Mouse (Mus musculus): ENCODE measurements around the gene Fubp1. TPM values are rescaled to one million over a fixed set of nuclear protein-coding genes. Genes with fewer than 3 reads are reported as not detected.

The Fubp1 gene
- polyA plus RNA-seq (2015; fragmentation: Illumina TruSeq; extraction: RNeasy Lipid Tissue Mini Kit (QIAGEN cat#74804); ENCODE audit: low read depth, low replicate concordance) = 78.0 TPM

GRCm38 (mm10) chr3:152209967-152210634 is at the start of gene Fubp1, which contains the start of gene Dnajb4:
TSS of gene Fubp1 (plus strand) at chr3:152210422.
TSS of gene Dnajb4 (minus strand) at chr3:152210302.

GRCm38 (mm10) chr3:152166099-152166423 is 44.2 kb upstream of the Fubp1 start, which contains the start of gene Gipc2:
TSS of gene Gipc2 (minus strand) at chr3:152166230.

GRCm38 (mm10) chr3:152266036-152266421 is 55.8 kb downstream of the Fubp1 start, which contains the start of gene Nexn:
TSS of gene Nexn (minus strand) at chr3:152266350.

Other genes starting within 250 kb of the Fubp1 start
- 5.5 TPM for gene Gipc2, start 44.2 kb upstream of the Fubp1 start, polyA plus RNA-seq (2015; fragmentation: Illumina TruSeq; extraction: RNeasy Lipid Tissue Mini Kit (QIAGEN cat#74804); ENCODE audit: low read depth, low replicate concordance)
- gene Dnajb4, start 120 bp upstream of the Fubp1 start, polyA plus RNA-seq (2015; fragmentation: Illumina TruSeq; extraction: RNeasy Lipid Tissue Mini Kit (QIAGEN cat#74804); ENCODE audit: low read depth, low replicate concordance) = 74.9 TPM
- 17.0 TPM for gene Nexn, start 55.9 kb downstream of the Fubp1 start, polyA plus RNA-seq (2015; fragmentation: Illumina TruSeq; extraction: RNeasy Lipid Tissue Mini Kit (QIAGEN cat#74804); ENCODE audit: low read depth, low replicate concordance)
- 54.9 TPM for gene Miga1, start 130.0 kb downstream of the Fubp1 start, polyA plus RNA-seq (2015; fragmentation: Illumina TruSeq; extraction: RNeasy Lipid Tissue Mini Kit (QIAGEN cat#74804); ENCODE audit: low read depth, low replicate concordance)
- gene Usp33, start 136.1 kb downstream of the Fubp1 start, polyA plus RNA-seq (2015; fragmentation: Illumina TruSeq; extraction: RNeasy Lipid Tissue Mini Kit (QIAGEN cat#74804); ENCODE audit: low read depth, low replicate concordance) = 108 TPM
- 24.4 TPM for gene Zzz3, start 185.1 kb downstream of the Fubp1 start, polyA plus RNA-seq (2015; fragmentation: Illumina TruSeq; extraction: RNeasy Lipid Tissue Mini Kit (QIAGEN cat#74804); ENCODE audit: low read depth, low replicate concordance)

Measured in brain, adult 10 weeks (tissue).